Mouse (Mus musculus) T-helper 2 cell (primary cell): ENCODE results near the gene Lifr.

Source experiments
- in situ Hi-C: fragments of 300-600 bp; cut with MboI, MseI; formaldehyde crosslinking; loops from one replicate; pipeline ENCODE4 v1.15.1; 2025; ENCODE audit warnings: high pct_unique_total_duplicates

Lifr gene

DNA sequence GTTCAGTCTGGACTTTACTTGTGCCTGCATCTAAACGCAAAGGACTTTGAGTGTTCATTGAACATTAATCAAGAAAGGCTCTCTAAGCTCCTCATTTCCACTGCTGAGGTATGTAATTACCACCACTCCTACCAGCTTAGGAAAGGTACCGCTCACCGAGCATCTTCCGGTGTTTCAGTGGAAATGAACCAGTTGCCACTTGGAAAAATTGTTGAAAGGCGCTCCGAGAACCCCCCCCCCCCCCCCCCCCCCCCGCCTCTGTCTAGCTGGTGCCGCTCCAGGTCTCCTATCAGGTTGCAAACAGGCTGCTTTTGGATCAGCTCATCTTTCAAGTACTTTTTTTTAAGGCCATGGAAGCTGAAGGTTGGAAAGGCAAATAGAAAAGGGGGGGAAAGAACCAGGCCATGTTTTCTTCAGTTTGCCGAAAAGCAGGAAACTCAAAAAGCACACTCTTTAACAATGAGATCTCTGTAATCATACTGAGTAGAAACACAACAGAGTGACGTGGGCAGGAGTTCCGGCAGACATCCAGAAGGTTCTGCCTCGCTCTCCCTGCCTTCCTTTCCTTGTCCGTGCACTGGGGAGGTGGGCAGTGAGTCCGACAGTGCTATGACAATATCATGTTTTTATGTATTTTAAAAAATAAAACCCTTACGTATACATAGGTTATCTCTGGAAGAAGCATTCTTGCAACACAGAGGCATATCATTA, 9.3 kb upstream of the Lifr start:
- in situ Hi-C loops, result no loop called here

GRCm38 (mm10) chr15:7081795-7082194, 8.6 kb upstream of the Lifr start:
- in situ Hi-C loops, result no loop called here

GRCm38 (mm10) chr15:7082901-7083300, 7.5 kb upstream of the Lifr start:
- in situ Hi-C loops, result no loop called here

DNA sequence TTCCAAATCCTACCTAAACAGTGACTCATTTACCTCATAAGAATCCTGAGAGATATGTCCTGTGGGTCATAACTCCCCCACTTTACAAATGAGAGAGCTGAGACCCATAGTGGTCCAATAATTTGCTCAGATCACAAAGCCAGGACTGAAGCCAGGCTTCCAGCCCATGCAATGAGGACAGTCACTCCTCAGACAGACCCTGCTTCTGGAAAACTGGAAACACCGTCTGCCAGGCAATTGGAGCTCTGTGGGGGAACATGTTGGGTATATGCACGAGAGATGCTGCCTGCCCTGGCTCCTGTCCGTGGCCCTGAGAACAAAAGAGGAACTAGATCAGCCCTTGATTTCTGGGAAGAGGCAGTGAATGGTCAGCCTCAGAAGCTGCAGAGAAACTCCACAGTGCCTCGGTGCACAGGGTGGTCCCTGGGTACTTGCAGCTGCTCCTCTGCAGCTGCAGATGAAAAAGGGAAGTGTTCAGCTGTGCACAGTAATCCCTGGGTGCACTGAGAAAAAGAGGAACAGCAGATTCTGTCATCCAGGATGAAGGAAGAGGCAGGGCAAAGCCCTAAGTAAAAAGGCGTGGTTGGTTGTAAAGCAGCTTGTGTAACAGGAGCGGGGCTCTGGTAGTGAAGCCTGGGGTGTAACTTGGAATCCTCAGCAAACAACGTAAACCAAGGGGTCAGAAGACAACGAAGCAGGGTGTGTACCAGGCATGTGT, 5.5 kb upstream of the Lifr start:
- in situ Hi-C loops, result no loop called here

DNA sequence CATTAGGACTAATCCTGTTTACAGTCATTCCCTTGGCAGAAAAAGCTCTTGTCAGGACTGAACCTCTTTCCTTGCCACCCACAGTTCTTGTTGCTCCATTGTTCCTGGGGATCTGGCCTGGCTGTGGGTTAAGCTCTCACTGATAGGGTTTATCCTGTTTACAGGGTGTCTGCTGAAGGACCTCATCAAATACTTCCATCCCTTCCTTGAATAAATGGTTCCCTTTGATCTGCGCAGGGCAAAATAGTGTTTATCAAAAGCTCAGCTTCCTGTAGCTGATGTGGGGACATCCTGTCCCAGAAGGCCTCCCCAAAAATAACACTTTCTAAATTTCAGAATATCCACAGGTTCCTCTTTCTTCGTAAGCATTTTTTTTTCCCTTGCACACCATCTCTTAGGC, 1.7 kb upstream of the Lifr start:
- in situ Hi-C loops, result no loop called here

DNA sequence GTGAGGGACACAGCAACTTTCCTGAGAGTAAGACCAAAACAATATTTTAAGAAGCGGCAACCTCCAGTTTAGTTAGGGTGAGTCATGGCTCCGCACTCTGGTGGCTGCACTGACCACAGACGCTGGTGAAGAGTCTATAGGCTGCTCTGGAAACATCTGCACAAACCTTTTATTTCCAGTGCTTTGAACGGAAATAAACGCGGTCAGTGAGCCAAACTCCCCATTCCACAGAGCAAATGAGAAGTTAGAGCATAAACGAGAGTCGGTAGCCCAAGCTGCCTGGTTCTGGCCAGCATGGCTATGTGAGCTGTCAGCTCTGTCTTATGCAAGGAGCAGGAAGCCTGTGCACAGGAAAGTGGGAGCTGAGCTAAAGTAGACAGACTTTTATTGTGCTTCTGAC, 1.9 kb downstream of the Lifr start:
- in situ Hi-C loops, result no loop called here

DNA sequence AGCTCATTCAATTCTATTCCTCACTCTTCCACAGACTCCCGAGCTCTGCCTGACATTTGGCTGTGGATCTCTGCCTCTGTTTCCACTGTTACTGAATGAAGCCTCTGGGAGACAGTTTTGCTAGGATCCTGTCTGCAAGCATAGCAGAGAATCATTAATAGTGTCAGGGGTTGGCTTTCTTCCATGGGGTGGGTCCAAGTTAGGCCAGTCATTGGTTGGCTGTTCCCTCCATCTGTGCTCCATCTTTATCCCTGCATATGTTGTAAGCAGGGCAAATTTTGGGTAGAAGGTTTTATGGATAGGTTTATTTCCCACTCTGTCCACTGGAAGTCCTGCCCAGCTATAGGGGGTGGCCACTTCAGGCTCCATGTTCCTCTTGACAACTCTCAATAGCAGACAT, 9.0 kb downstream of the Lifr start:
- in situ Hi-C loops, result no loop called here

DNA sequence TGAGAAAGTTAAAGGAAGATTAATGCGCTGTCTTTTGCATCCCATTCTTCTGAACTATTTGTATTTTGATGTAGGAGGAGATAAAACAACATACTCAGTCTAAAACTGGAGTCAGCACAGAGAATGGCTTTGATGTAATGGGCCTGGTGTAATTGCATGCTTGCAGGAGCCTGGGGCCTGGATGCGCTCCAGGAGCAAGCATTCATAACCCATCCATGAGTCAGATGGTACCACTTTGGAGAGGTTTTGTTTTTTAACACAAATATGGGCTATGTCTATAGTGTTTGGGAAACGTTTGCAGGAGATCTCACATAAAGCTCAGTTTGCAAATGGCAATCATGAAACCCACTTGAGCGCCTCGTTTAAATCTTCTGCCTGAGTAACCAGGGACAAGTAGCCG, 9.8 kb downstream of the Lifr start:
- in situ Hi-C loops, result no loop called here

DNA sequence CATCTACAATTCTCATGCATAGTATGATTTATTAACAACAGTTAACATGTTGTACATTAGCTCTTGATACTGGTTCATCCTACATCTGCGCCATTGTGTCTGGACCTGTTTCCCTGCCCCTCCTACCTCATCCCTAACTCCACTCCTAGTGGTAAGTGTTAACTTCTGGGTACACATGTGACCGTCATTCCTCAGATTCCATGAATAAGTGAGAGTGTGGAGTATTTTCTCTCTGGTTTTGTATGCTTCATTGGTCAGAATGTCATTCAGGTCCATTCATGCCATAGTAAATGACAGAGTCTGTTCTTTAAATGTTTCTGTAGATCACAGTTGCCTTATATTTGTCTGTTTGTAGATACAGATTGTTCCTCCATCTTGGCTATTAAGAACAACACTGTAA, 12.6 kb downstream of the Lifr start:
- in situ Hi-C loops, result no loop called here

GRCm38 (mm10) chr15:7105224-7105623, 14.8 kb downstream of the Lifr start:
- in situ Hi-C loops, result no loop called here

- in situ Hi-C loops, result no loop called here
These were observed 17.7 kb downstream of the Lifr start for GRCm38 (mm10) chr15:7108160-7108559.

GRCm38 (mm10) chr15:7112227-7112907, 22.0 kb downstream of the Lifr start:
- in situ Hi-C loops, result no loop called here

DNA sequence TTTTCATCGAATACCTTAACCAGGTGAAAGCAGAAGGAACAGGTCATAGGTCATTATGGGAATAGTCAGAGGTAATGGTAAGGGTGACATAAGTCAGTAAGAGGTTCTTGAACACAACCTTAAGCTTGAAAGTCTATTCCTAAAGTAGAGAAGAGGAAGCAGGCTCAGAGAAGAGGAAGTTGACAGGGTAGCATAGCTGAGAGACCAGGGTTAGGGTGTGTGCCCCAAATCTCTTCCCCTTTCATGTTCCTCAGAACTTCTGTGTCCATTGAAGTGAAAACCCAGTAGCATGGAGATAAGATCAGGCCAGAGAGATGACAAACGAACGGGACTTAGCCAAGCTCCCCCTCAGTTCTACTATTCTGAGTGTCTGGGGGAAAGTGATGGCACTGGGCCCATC, 23.5 kb downstream of the Lifr start:
- in situ Hi-C loops, result no loop called here

GRCm38 (mm10) chr15:7115326-7116003, 25.1 kb downstream of the Lifr start:
- in situ Hi-C loops, result no loop called here

- in situ Hi-C loops, result no loop called here
These were observed 25.8 kb downstream of the Lifr start for GRCm38 (mm10) chr15:7116216-7116615.

DNA sequence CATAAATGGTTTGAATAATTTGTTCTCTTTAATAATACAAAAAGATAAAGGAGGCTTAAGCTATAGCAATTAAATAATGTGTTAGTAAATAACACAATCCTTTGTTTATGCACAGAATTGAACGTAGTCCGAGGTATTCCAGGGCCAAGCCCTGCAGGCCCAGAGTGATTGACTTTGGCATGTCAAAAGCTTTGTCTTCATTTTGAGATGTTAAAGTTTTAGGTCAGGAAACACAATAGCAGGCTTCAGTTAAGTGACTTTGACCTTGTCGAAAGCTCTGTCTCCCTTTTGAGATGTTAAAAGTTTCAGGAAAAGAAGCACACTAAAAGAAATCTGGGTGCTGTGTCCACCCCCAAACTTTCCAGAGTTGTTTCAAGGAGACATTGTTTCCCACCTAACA, 26.3 kb downstream of the Lifr start:
- in situ Hi-C loops, result no loop called here

DNA sequence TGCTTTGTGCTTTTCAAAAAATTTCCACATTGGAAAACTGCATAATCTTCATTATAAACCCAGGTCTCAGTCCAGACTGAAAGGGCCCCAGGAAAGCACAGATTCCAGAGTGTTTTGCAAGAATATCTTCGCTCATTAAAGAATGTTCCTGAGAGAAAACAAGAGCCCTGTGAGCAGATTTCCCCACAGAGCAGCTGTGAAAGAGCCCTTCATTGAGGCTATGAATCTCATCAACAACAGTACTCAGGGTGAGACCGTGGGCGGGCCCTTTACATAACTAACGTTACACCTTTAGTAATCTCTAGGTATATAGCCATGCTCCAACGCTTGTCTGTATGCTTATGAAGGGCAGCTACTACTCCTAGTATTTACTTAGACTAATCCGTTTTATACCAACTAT, 27.5 kb downstream of the Lifr start:
- in situ Hi-C loops, result no loop called here

- in situ Hi-C loops, result no loop called here
These were observed 28.4 kb downstream of the Lifr start for GRCm38 (mm10) chr15:7118849-7119248.

GRCm38 (mm10) chr15:7119930-7120512, 29.6 kb downstream of the Lifr start:
- in situ Hi-C loops, result no loop called here

DNA sequence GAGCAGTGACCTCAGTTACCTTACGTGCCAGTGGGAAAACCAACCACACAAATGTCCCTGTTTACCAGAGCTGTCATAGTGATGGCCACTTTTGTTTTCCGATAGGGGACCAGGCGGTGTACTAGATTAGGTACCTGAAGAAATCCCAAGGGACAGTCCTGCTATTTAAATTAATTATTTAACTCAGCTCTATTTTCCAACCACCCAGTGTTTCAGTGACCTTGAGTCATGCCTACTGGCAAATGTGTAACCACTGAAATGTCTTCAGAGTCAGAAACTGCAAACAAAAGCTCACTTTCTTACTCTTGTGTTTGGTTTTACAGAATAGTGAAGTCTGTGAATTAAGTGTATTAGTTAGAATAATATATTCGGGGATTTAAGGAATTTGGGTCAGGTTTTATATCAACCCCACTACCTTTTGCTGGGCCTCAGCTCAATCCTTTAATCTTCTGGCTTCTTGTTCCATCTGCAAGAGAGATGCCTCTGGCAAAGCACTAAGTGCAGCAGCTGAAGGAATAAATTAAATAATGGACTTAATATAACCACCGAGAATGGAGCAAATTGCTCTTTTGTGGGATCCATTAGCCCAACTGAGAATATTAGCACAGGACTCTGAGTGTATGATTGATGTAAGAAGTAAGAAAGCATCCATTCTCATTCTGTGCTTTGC, 33.5 kb downstream of the Lifr start:
- in situ Hi-C loops, result no loop called here

GRCm38 (mm10) chr15:7126171-7126570, 35.8 kb downstream of the Lifr start:
- in situ Hi-C loops, result no loop called here
